11 mouse cellular contexts compared by ENCODE assay signal in genomic region chr6:18445747-18446146, GRCm38 (mm10).
A peak's percentile ranks its signal among the peaks of the same experiment; 100 is the strongest.
DNase-seq lines count a peak whose midpoint lies in the region; ATAC-seq lines count a peak whose summit lies in the region.
"Had no signal": no experiment of that assay in that cellular context is flagged by ENCODE, and none has a peak within 500 bp of the region (broad histone marks: within the 10 kb centered on the region; RNA-seq: fewer than 3 reads in every experiment).

No protein-coding gene starts in this region.

- DNase-seq in adrenal gland, postnatal 14 days = peak; percentile 42
- no peak for DNase-seq in adrenal gland, postnatal 4 days (ENCODE audit: low spot score in 2 of 2)
- DNase-seq in neural tube, embryonic 10.5 days (ENCODE audit: extremely low spot score, low spot score) = no peak
- peak; percentile 57 to 89 for DNase-seq in layer of hippocampus, adult 18-20 months (ENCODE audit: low spot score in 2 of 2)
- DNase-seq in skeletal muscle tissue, adult 2 months (ENCODE audit: low read depth, low spot score) = peak; percentile 10
- DNase-seq in gastrocnemius, adult 18-20 months (ENCODE audit: low spot score) = no peak
- no peak for DNase-seq in ovary, postnatal 36 days (ENCODE audit: low spot score)
- DNase-seq: thymus, postnatal 36 days had no signal

- 18% methylated on average over 4 of the region's 4 CpGs for WGBS in neural tube, embryonic 12.5 days

- no peak overlapping the region for H3K9ac ChIP-seq in neural tube, embryonic 12.5 days
- H3K9ac ChIP-seq: heart, embryonic 13.5 days; lung, embryonic 15.5 days had no signal

- H3K9me3 ChIP-seq in neural tube, embryonic 12.5 days = no peaks in the 10 kb centered on the region
- H3K9me3 ChIP-seq: heart, embryonic 13.5 days; lung, embryonic 15.5 days had no signal

- H3K4me1 ChIP-seq in neural tube, embryonic 12.5 days = peaks cover 13% of the 10 kb centered on the region
- H3K4me1 ChIP-seq: lung, embryonic 15.5 days had no signal

- H3K36me3 ChIP-seq in neural tube, embryonic 12.5 days = no peaks in the 10 kb centered on the region
- H3K36me3 ChIP-seq: heart, embryonic 13.5 days; lung, embryonic 15.5 days had no signal

- H3K27ac ChIP-seq in neural tube, embryonic 12.5 days = peak overlapping the region; percentile 20; the same call in 1 of the 2 replicates
- H3K27ac ChIP-seq: heart, embryonic 13.5 days; lung, embryonic 15.5 days had no signal

- H3K4me2 ChIP-seq in neural tube, embryonic 12.5 days (replicated peaks) = no peak overlapping the region
- H3K4me2 ChIP-seq: heart, embryonic 13.5 days; lung, embryonic 15.5 days had no signal

- ATAC-seq in neural tube, embryonic 12.5 days (ENCODE audit: low FRiP score, low read depth) = peak; percentile 51; the same call in 1 of the 2 replicates

- no peaks in the 10 kb centered on the region for H3K27me3 ChIP-seq in neural tube, embryonic 12.5 days (replicated peaks)
- H3K27me3 ChIP-seq: heart, embryonic 13.5 days; lung, embryonic 15.5 days had no signal

- no peak overlapping the region for H3K4me3 ChIP-seq in neural tube, embryonic 12.5 days
- H3K4me3 ChIP-seq: heart, embryonic 13.5 days; lung, embryonic 15.5 days had no signal

Comparison
In these comparisons a context has a peak if more than half of its experiments do, and no peak if none do; other contexts are left out.
1. DNase-seq: peak in adrenal gland, postnatal 14 days (single experiment), layer of hippocampus, adult 18-20 months (2 of 2) and skeletal muscle tissue, adult 2 months (single experiment); none in adrenal gland, postnatal 4 days (0 of 2), neural tube, embryonic 10.5 days (single experiment), gastrocnemius, adult 18-20 months (single experiment) and ovary, postnatal 36 days (single experiment).